Mouse (Mus musculus) liver, embryonic 11.5 days (tissue): ENCODE data around the gene Trub2. TPM values are rescaled to one million over a fixed set of nuclear protein-coding genes. Genes with fewer than 3 reads are reported as not detected.
"Not testable (repeated sequence)": the region's sequence is repeated elsewhere in the genome, so short reads cannot be mapped to it uniquely, and the experiment has no call there.

ENCODE experiments used
- ATAC-seq: fragments of 200-750 bp; cut with Nextera tagmentation; replicated peaks from 2 replicates; pipeline ENCODE4 v1.8.0; 2017; ENCODE audit warnings: moderate number of reproducible peaks, mild to moderate bottlenecking, moderate TSS enrichment, moderate library complexity; ENCODE audit not compliant: low FRiP score
- DNase-seq: peaks from one replicate; pipeline ENCODE4 v3.0.0-alpha.2; 2017; ENCODE audit warnings: low spot score
- H3K27ac ChIP-seq: fragments of 300-500 bp; sonication (generic); 2 replicates; pipeline ENCODE4 v1.5.1; 2014; ENCODE audit warnings: mild to moderate bottlenecking, low read depth, low read length, control low read depth
- H3K27me3 ChIP-seq: fragments of 300-500 bp; sonication (generic); replicated peaks from 2 replicates; pipeline ENCODE4 v1.6.1; 2014; ENCODE audit warnings: low read length, mixed read lengths; ENCODE audit not compliant: control insufficient read depth, insufficient read depth
- H3K36me3 ChIP-seq: fragments of 300-500 bp; sonication (generic); 2 replicates; pipeline ENCODE4 v1.6.1; 2014; ENCODE audit warnings: mild to moderate bottlenecking, low read length, moderate library complexity, mixed read lengths; ENCODE audit not compliant: control insufficient read depth, insufficient read depth
- H3K4me1 ChIP-seq: fragments of 300-500 bp; sonication (generic); replicated peaks from 2 replicates; pipeline ENCODE4 v1.6.1; 2014; ENCODE audit warnings: low read length, mixed read lengths; ENCODE audit not compliant: control insufficient read depth, insufficient read depth
- H3K4me2 ChIP-seq: fragments of 300-500 bp; sonication (generic); 2 replicates; pipeline ENCODE4 v1.6.1; 2014; ENCODE audit warnings: mild to moderate bottlenecking, control low read depth, moderate library complexity
- H3K4me3 ChIP-seq: fragments of 300-500 bp; sonication (generic); 2 replicates; pipeline ENCODE4 v1.5.1; 2014; ENCODE audit warnings: low read depth, low read length, control low read depth
- H3K9ac ChIP-seq: fragments of 300-500 bp; sonication (generic); 2 replicates; pipeline ENCODE4 v1.6.1; 2014; ENCODE audit warnings: low read depth, low read length, control low read depth
- H3K9me3 ChIP-seq: fragments of 300-500 bp; sonication (generic); 2 replicates; pipeline ENCODE4 v1.6.1; 2016; ENCODE audit warnings: low read length, inconsistent platforms, mixed read lengths; ENCODE audit not compliant: control insufficient read depth
- WGBS: fragments of 180-500 bp; shearing (Covaris S2); extraction: QIAGEN DNeasy Blood & Tissue Kit; methylation state at CpG from one replicate; pipeline ENCODE4 v1.1.7; 2014; 5-methylcytosine and 5-hydroxymethylcytosine counted together
- polyA plus RNA-seq: library from polyadenylated mRNA; unstranded; fragments of >200 nt; fragmentation: Nextera tagmentation; extraction: Ambion mirVana; gene quantifications from 2 replicates; pipeline ENCODE4 v1.2.1, GENCODE M21; 2014

Trub2 gene
- polyA plus RNA-seq, 1 experiment from 2014 or later = 29.0 TPM

- H3K36me3 ChIP-seq = peaks cover 29% of the 10 kb centered on the region
- ATAC-seq = peak; percentile 88
- peak within 1 kb of the TSS; percentile 88 for H3K4me2 ChIP-seq
- no peaks in the 10 kb centered on the region; the same call in 1 of the 2 replicates for H3K9me3 ChIP-seq
- DNase-seq = peak; percentile 89
- no peaks in the 10 kb centered on the region for H3K27me3 ChIP-seq
- peak within 1 kb of the TSS; percentile 59; the same call in 1 of the 2 replicates for H3K27ac ChIP-seq
- 1% methylated on average over 31 of the region's 31 CpGs for WGBS
- H3K9ac ChIP-seq = peak within 1 kb of the TSS; percentile 77
- H3K4me1 ChIP-seq = peaks cover 3% of the 10 kb centered on the region; the same call in 1 of the 2 replicates
- peak within 1 kb of the TSS; percentile 85 for H3K4me3 ChIP-seq
Observed at GRCm38 (mm10) chr2:29787104-29787917, 991 bp downstream of the Trub2 start, which contains the start of gene Coq4. Coq4 (plus strand) TSS chr2:29787493.

GRCm38 (mm10) chr2:29784290-29784689 is 4.0 kb downstream of the Trub2 start:
- WGBS = 78% methylated on average over 4 of the region's 4 CpGs
- no peaks in the 10 kb centered on the region; the same call in 1 of the 2 replicates for H3K9me3 ChIP-seq
- no peak overlapping the region for H3K27ac ChIP-seq
- no peaks in the 10 kb centered on the region for H3K27me3 ChIP-seq
- H3K36me3 ChIP-seq = peaks cover 41% of the 10 kb centered on the region
- DNase-seq (no peak), ATAC-seq (no peak)
- H3K4me2 ChIP-seq = no peak overlapping the region
- H3K9ac ChIP-seq = no peak overlapping the region
- no peak overlapping the region for H3K4me3 ChIP-seq
- H3K4me1 ChIP-seq = peaks cover 3% of the 10 kb centered on the region; the same call in 1 of the 2 replicates

- not testable (repeated sequence) for H3K4me1 ChIP-seq, H3K9ac ChIP-seq, H3K27ac ChIP-seq, H3K4me2 ChIP-seq, H3K9me3 ChIP-seq, H3K4me3 ChIP-seq, ATAC-seq, H3K27me3 ChIP-seq, DNase-seq
- 89% methylated on average over 2 of the region's 2 CpGs for WGBS
- peaks cover 64% of the 10 kb centered on the region for H3K36me3 ChIP-seq
Observed at GRCm38 (mm10) chr2:29781256-29781655, 7.0 kb downstream of the Trub2 start.

GRCm38 (mm10) chr2:29773323-29773722 is 15.0 kb downstream of the Trub2 start:
- Histone ChIP-seq H3K9me3 (no peaks in the 10 kb centered on the region), H3K27ac (no peak overlapping the region), H3K9ac (no peak overlapping the region), H3K4me2 (no peak overlapping the region), H3K4me3 (no peak overlapping the region), H3K4me1 (peaks cover 9% of the 10 kb centered on the region), H3K27me3 (no peaks in the 10 kb centered on the region), H3K36me3 (peaks cover 18% of the 10 kb centered on the region)
- DNase-seq (no peak), ATAC-seq (peak; percentile 57; the same call in 1 of the 2 replicates)
- 67% methylated on average over 4 of the region's 4 CpGs for WGBS

GRCm38 (mm10) chr2:29771611-29772461 is 16.5 kb downstream of the Trub2 start:
- Histone ChIP-seq H3K27ac (no peak overlapping the region), H3K4me2 (no peak overlapping the region), H3K4me3 (no peak overlapping the region), H3K4me1 (peaks cover 9% of the 10 kb centered on the region), H3K36me3 (peaks cover 5% of the 10 kb centered on the region; the same call in 1 of the 2 replicates), H3K9ac (no peak overlapping the region), H3K9me3 (no peaks in the 10 kb centered on the region), H3K27me3 (no peaks in the 10 kb centered on the region)
- DNase-seq (no peak), ATAC-seq (no peak)
- WGBS = 53% methylated on average over 8 of the region's 8 CpGs

GRCm38 (mm10) chr2:29770162-29770561 is 18.1 kb downstream of the Trub2 start:
- Histone ChIP-seq H3K9me3 (no peaks in the 10 kb centered on the region), H3K27me3 (no peaks in the 10 kb centered on the region), H3K9ac (no peak overlapping the region), H3K4me3 (no peak overlapping the region), H3K36me3 (peaks cover 5% of the 10 kb centered on the region; the same call in 1 of the 2 replicates), H3K4me1 (peaks cover 9% of the 10 kb centered on the region), H3K4me2 (no peak overlapping the region), H3K27ac (no peak overlapping the region)
- ATAC-seq (no peak), DNase-seq (no peak)

GRCm38 (mm10) chr2:29768901-29769300 is 19.4 kb downstream of the Trub2 start:
- Histone ChIP-seq H3K9me3 (no peaks in the 10 kb centered on the region), H3K27ac (no peak overlapping the region), H3K4me2 (no peak overlapping the region), H3K9ac (no peak overlapping the region), H3K4me1 (peaks cover 9% of the 10 kb centered on the region), H3K36me3 (peaks cover 5% of the 10 kb centered on the region; the same call in 1 of the 2 replicates), H3K4me3 (no peak overlapping the region), H3K27me3 (no peaks in the 10 kb centered on the region)
- DNase-seq = no peak
- WGBS = 65% methylated on average over 9 of the region's 9 CpGs
- ATAC-seq = no peak

- no peak overlapping the region for H3K4me2 ChIP-seq
- H3K27ac ChIP-seq = no peak overlapping the region
- H3K4me3 ChIP-seq = no peak overlapping the region
- no peak overlapping the region for H3K9ac ChIP-seq
- no peaks in the 10 kb centered on the region for H3K9me3 ChIP-seq
- 0 out of 2 replicates have a peak, but pooled peaks cover 2% of the 10 kb centered on the region for H3K4me1 ChIP-seq
- DNase-seq = no peak
- H3K27me3 ChIP-seq = 0 out of 2 replicates have a peak, but pooled peaks cover 2% of the 10 kb centered on the region
- 59% methylated on average over 11 of the region's 11 CpGs for WGBS
- H3K36me3 ChIP-seq = peaks cover 3% of the 10 kb centered on the region; the same call in 1 of the 2 replicates
- ATAC-seq = no peak
Observed at GRCm38 (mm10) chr2:29767976-29768709, 20.2 kb downstream of the Trub2 start.
